Mouse (Mus musculus) lung, embryonic 15.5 days (tissue): Measurements from ENCODE around the gene Atp9a. TPM values are rescaled to one million over a fixed set of nuclear protein-coding genes. Genes with fewer than 3 reads are reported as not detected.

Experiments
- ATAC-seq: fragments of 200-750 bp; cut with Nextera tagmentation; 2 replicates; pipeline ENCODE4 v1.8.0; 2017; ENCODE audit warnings: moderate number of reproducible peaks, borderline replicate concordance; ENCODE audit not compliant: low FRiP score, low TSS enrichment; ENCODE audit errors: extremely low read depth
- H3K27ac ChIP-seq: fragments of 300-500 bp; sonication (generic); 2 replicates; pipeline ENCODE4 v1.5.1; 2015; ENCODE audit warnings: moderate library complexity, mild to moderate bottlenecking, inconsistent platforms
- H3K27me3 ChIP-seq: fragments of 300-500 bp; sonication (generic); 2 replicates; pipeline ENCODE4 v1.6.1; 2015; ENCODE audit warnings: inconsistent platforms
- H3K36me3 ChIP-seq: fragments of 300-500 bp; sonication (generic); 2 replicates; pipeline ENCODE4 v1.6.1; 2015; ENCODE audit warnings: inconsistent platforms
- H3K4me1 ChIP-seq: fragments of 300-500 bp; sonication (generic); 2 replicates; pipeline ENCODE4 v1.6.1; 2015; ENCODE audit warnings: inconsistent platforms
- H3K4me2 ChIP-seq: fragments of 300-500 bp; sonication (generic); 2 replicates; pipeline ENCODE4 v1.6.1; 2015; ENCODE audit warnings: inconsistent platforms, mild to moderate bottlenecking, moderate library complexity
- H3K4me3 ChIP-seq: fragments of 300-500 bp; sonication (generic); 2 replicates; pipeline ENCODE4 v1.5.1; 2015; ENCODE audit warnings: mild to moderate bottlenecking, inconsistent platforms
- H3K9ac ChIP-seq: fragments of 300-500 bp; sonication (generic); 2 replicates; pipeline ENCODE4 v1.6.1; 2015; ENCODE audit warnings: inconsistent platforms
- H3K9me3 ChIP-seq: fragments of 300-500 bp; sonication (generic); 2 replicates; pipeline ENCODE4 v1.6.1; 2016; ENCODE audit warnings: inconsistent platforms
- WGBS: fragments of 180-500 bp; shearing (Covaris S2); methylation state at CpG from one replicate; pipeline ENCODE4 v1.1.7; 2015; 5-methylcytosine and 5-hydroxymethylcytosine counted together
- polyA plus RNA-seq: library from polyadenylated mRNA; unstranded; fragments of >200 nt; fragmentation: Nextera tagmentation; extraction: Ambion mirVana; gene quantifications from 2 replicates; pipeline ENCODE4 v1.2.1, GENCODE M21; 2015

Gene Atp9a
- polyA plus RNA-seq, 1 experiment from 2014 or later, result 14.3 TPM

- H3K36me3 ChIP-seq, result no peaks in the 10 kb centered on the region
- H3K4me2 ChIP-seq, result no peak overlapping the region
- H3K9ac ChIP-seq, result no peak overlapping the region
- no peaks in the 10 kb centered on the region for H3K4me1 ChIP-seq
- no peaks in the 10 kb centered on the region for H3K27me3 ChIP-seq
- no peak overlapping the region for H3K27ac ChIP-seq
- WGBS, result 43% methylated on average over 13 of the region's 13 CpGs
- H3K9me3 ChIP-seq, result no peaks in the 10 kb centered on the region
- H3K4me3 ChIP-seq, result no peak overlapping the region
- ATAC-seq, result no peak
Observed at GRCm38 (mm10) chr2:168702266-168702665, 39.9 kb downstream of the Atp9a start.

- Histone ChIP-seq H3K4me1 (peaks cover 5% of the 10 kb centered on the region), H3K9me3 (no peaks in the 10 kb centered on the region), H3K27me3 (no peaks in the 10 kb centered on the region), H3K4me3 (no peak overlapping the region), H3K27ac (no peak overlapping the region), H3K9ac (no peak overlapping the region), H3K4me2 (peak overlapping the region; percentile 17; the same call in 1 of the 2 replicates), H3K36me3 (no peaks in the 10 kb centered on the region)
- no peak for ATAC-seq
- WGBS, result 78% methylated on average over 7 of the region's 7 CpGs
Observed at GRCm38 (mm10) chr2:168695027-168695403, 47.2 kb downstream of the Atp9a start.

GRCm38 (mm10) chr2:168694379-168695026, 47.7 kb downstream of the Atp9a start:
- Histone ChIP-seq H3K36me3 (no peaks in the 10 kb centered on the region), H3K4me2 (peak overlapping the region; percentile 17; the same call in 1 of the 2 replicates), H3K27ac (no peak overlapping the region), H3K4me3 (no peak overlapping the region), H3K27me3 (no peaks in the 10 kb centered on the region), H3K4me1 (peaks cover 5% of the 10 kb centered on the region), H3K9me3 (no peaks in the 10 kb centered on the region), H3K9ac (no peak overlapping the region)
- WGBS, result 16% methylated on average over 27 of the region's 27 CpGs
- peak; percentile 64; the same call in 1 of the 2 replicates for ATAC-seq

GRCm38 (mm10) chr2:168691774-168692173, 50.4 kb downstream of the Atp9a start:
- no peaks in the 10 kb centered on the region for H3K9me3 ChIP-seq
- H3K36me3 ChIP-seq, result no peaks in the 10 kb centered on the region
- H3K9ac ChIP-seq, result no peak overlapping the region
- H3K4me3 ChIP-seq, result no peak overlapping the region
- H3K27me3 ChIP-seq, result no peaks in the 10 kb centered on the region
- H3K27ac ChIP-seq, result no peak overlapping the region
- 46% methylated on average over 6 of the region's 6 CpGs for WGBS
- 0 out of 2 replicates have a peak, but pooled peaks have one; percentile 43 for ATAC-seq
- no peak overlapping the region for H3K4me2 ChIP-seq
- H3K4me1 ChIP-seq, result peaks cover 5% of the 10 kb centered on the region

GRCm38 (mm10) chr2:168687326-168687725, 54.9 kb downstream of the Atp9a start:
- Histone ChIP-seq H3K36me3 (no peaks in the 10 kb centered on the region), H3K4me2 (no peak overlapping the region), H3K9me3 (no peaks in the 10 kb centered on the region), H3K9ac (no peak overlapping the region), H3K4me3 (no peak overlapping the region), H3K4me1 (no peaks in the 10 kb centered on the region), H3K27me3 (no peaks in the 10 kb centered on the region), H3K27ac (no peak overlapping the region)
- WGBS, result 79% methylated on average over 12 of the region's 12 CpGs
- no peak for ATAC-seq

GRCm38 (mm10) chr2:168685909-168686308, 56.3 kb downstream of the Atp9a start:
- Histone ChIP-seq H3K9me3 (no peaks in the 10 kb centered on the region), H3K9ac (no peak overlapping the region), H3K27ac (no peak overlapping the region), H3K36me3 (no peaks in the 10 kb centered on the region), H3K4me1 (no peaks in the 10 kb centered on the region), H3K4me3 (no peak overlapping the region), H3K4me2 (no peak overlapping the region), H3K27me3 (no peaks in the 10 kb centered on the region)
- ATAC-seq, result no peak
- 92% methylated on average over 9 of the region's 9 CpGs for WGBS

- 72% methylated on average over 3 of the region's 3 CpGs for WGBS
- ATAC-seq, result no peak
Observed at GRCm38 (mm10) chr2:168684695-168685094, 57.5 kb downstream of the Atp9a start.

GRCm38 (mm10) chr2:168683520-168684150, 58.6 kb downstream of the Atp9a start:
- H3K27me3 ChIP-seq, result no peaks in the 10 kb centered on the region
- H3K9ac ChIP-seq, result no peak overlapping the region
- H3K27ac ChIP-seq, result no peak overlapping the region
- H3K4me1 ChIP-seq, result no peaks in the 10 kb centered on the region
- 34% methylated on average over 15 of the region's 15 CpGs for WGBS
- ATAC-seq, result no peak
- no peak overlapping the region for H3K4me3 ChIP-seq
- no peak overlapping the region for H3K4me2 ChIP-seq
- no peaks in the 10 kb centered on the region for H3K9me3 ChIP-seq
- H3K36me3 ChIP-seq, result no peaks in the 10 kb centered on the region

More at GRCm38 (mm10) chr2:168684695-168685094, 57.5 kb downstream of the Atp9a start:
- Histone ChIP-seq H3K36me3 (no peaks in the 10 kb centered on the region), H3K9ac (no peak overlapping the region), H3K9me3 (no peaks in the 10 kb centered on the region), H3K27me3 (no peaks in the 10 kb centered on the region), H3K4me2 (no peak overlapping the region), H3K4me3 (no peak overlapping the region), H3K27ac (no peak overlapping the region), H3K4me1 (no peaks in the 10 kb centered on the region)

- Histone ChIP-seq H3K36me3 (no peaks in the 10 kb centered on the region), H3K9me3 (no peaks in the 10 kb centered on the region), H3K4me1 (no peaks in the 10 kb centered on the region), H3K4me3 (no peak overlapping the region), H3K4me2 (no peak overlapping the region), H3K9ac (no peak overlapping the region), H3K27me3 (no peaks in the 10 kb centered on the region), H3K27ac (no peak overlapping the region)
- no peak for ATAC-seq
- WGBS, result 75% methylated on average over 2 of the region's 2 CpGs
Observed at GRCm38 (mm10) chr2:168682721-168683120, 59.5 kb downstream of the Atp9a start.

GRCm38 (mm10) chr2:168681531-168681930, 60.7 kb downstream of the Atp9a start:
- no peak for ATAC-seq
- no peak overlapping the region for H3K27ac ChIP-seq
- H3K4me1 ChIP-seq, result no peaks in the 10 kb centered on the region
- no peaks in the 10 kb centered on the region for H3K9me3 ChIP-seq
- no peak overlapping the region for H3K9ac ChIP-seq
- WGBS, result 88% methylated on average over 9 of the region's 9 CpGs
- no peaks in the 10 kb centered on the region for H3K36me3 ChIP-seq
- no peak overlapping the region for H3K4me2 ChIP-seq
- no peaks in the 10 kb centered on the region for H3K27me3 ChIP-seq
- no peak overlapping the region for H3K4me3 ChIP-seq

GRCm38 (mm10) chr2:168679381-168680199, 62.6 kb downstream of the Atp9a start:
- H3K9ac ChIP-seq, result no peak overlapping the region
- no peaks in the 10 kb centered on the region for H3K4me1 ChIP-seq
- ATAC-seq, result no peak
- no peak overlapping the region for H3K27ac ChIP-seq
- 54% methylated on average over 19 of the region's 19 CpGs for WGBS
- no peak overlapping the region for H3K4me2 ChIP-seq
- no peaks in the 10 kb centered on the region for H3K36me3 ChIP-seq
- H3K4me3 ChIP-seq, result no peak overlapping the region
- H3K9me3 ChIP-seq, result no peaks in the 10 kb centered on the region
- no peaks in the 10 kb centered on the region for H3K27me3 ChIP-seq
